Mouse (Mus musculus) cerebellum, adult 9-10 months (tissue): ENCODE measurements around the gene Fam83g.

Experiments
- DNase-seq: peaks from one replicate; pipeline ENCODE4 v3.0.0; 2022

The Fam83g gene

GRCm38 (mm10) chr11:61719826-61720225, 35.9 kb downstream of the Fam83g start:
- no peak for DNase-seq

GRCm38 (mm10) chr11:61720636-61721035, 36.7 kb downstream of the Fam83g start, which contains the start of gene Slc5a10:
Slc5a10 (minus strand) TSS chr11:61720826.
- DNase-seq = no peak

- DNase-seq = no peak
Observed at GRCm38 (mm10) chr11:61722077-61722476, 38.2 kb downstream of the Fam83g start.

- no peak for DNase-seq
Observed at GRCm38 (mm10) chr11:61728037-61728436, 44.1 kb downstream of the Fam83g start.

- DNase-seq = no peak
Observed at GRCm38 (mm10) chr11:61732672-61733071, 48.8 kb downstream of the Fam83g start.

GRCm38 (mm10) chr11:61737290-61737689, 53.4 kb downstream of the Fam83g start:
- DNase-seq = no peak

- no peak for DNase-seq
Observed at GRCm38 (mm10) chr11:61740500-61740899, 56.6 kb downstream of the Fam83g start.

- no peak for DNase-seq
Observed at GRCm38 (mm10) chr11:61743768-61744167, 59.9 kb downstream of the Fam83g start.

- DNase-seq = no peak
Observed at GRCm38 (mm10) chr11:61744460-61744859, 60.6 kb downstream of the Fam83g start.

- DNase-seq = no peak
Observed at GRCm38 (mm10) chr11:61745781-61746180, 61.9 kb downstream of the Fam83g start.

- no peak for DNase-seq
Observed at GRCm38 (mm10) chr11:61747161-61747560, 63.3 kb downstream of the Fam83g start.

- no peak for DNase-seq
Observed at GRCm38 (mm10) chr11:61751612-61752011, 67.7 kb downstream of the Fam83g start.

GRCm38 (mm10) chr11:61757151-61757550, 73.3 kb downstream of the Fam83g start:
- DNase-seq = no peak
